In genomic region chr2:101762955-101763386, GRCm38 (mm10) we compare ENCODE assay signal across 9 mouse cellular contexts.
A peak's percentile ranks its signal among the peaks of the same experiment; 100 is the strongest.
DNase-seq lines count a peak whose midpoint lies in the region; ATAC-seq and TF ChIP-seq lines count a peak whose summit lies in the region.
"Had no signal": no experiment of that assay in that cellular context is flagged by ENCODE, and none has a peak within 500 bp of the region (broad histone marks: within the 10 kb centered on the region; RNA-seq: fewer than 3 reads in every experiment).

No protein-coding gene starts in this region.

- WGBS in intestine, embryonic 16.5 days, result 42% methylated on average over 4 of the region's 4 CpGs

- H3K9ac ChIP-seq in intestine, embryonic 16.5 days (ENCODE audit: low read depth, low read length), result no peak overlapping the region

- no peak for TF ChIP-seq CTCF in gastrocnemius, adult 2 months (IDR thresholded peaks at IDR 0.05)
- no peak for TF ChIP-seq CTCF in bone marrow macrophage, adult 2 months (IDR thresholded peaks at IDR 0.05; ENCODE audit: low read depth, low read length)

- no peaks in the 10 kb centered on the region for H3K36me3 ChIP-seq in intestine, embryonic 16.5 days (ENCODE audit: control insufficient read depth, insufficient read depth, low read length)

- peak; percentile 74 for ATAC-seq in intestine, embryonic 16.5 days

- H3K9me3 ChIP-seq in intestine, embryonic 16.5 days (ENCODE audit: control insufficient read depth, low read length), result no peaks in the 10 kb centered on the region

- no peak for TF ChIP-seq POLR2A in bone marrow macrophage, adult 2 months (IDR thresholded peaks at IDR 0.05; ENCODE audit: borderline replicate concordance, low read depth, low read length)

- intact Hi-C loops in gastrocnemius, adult 2 months (cut with DNase I), result no loop called here

- no peak overlapping the region for H3K4me2 ChIP-seq in intestine, embryonic 16.5 days (ENCODE audit: low read depth, low read length)

- peak overlapping the region; percentile 64 for H3K27ac ChIP-seq in gastrocnemius, adult 2 months
- peak overlapping the region; percentile 70 for H3K27ac ChIP-seq in bone marrow macrophage, adult 2 months (ENCODE audit: insufficient read depth, low read depth, low read length)
- H3K27ac ChIP-seq in intestine, embryonic 16.5 days (ENCODE audit: low read length), result peak overlapping the region; percentile 5; the same call in 1 of the 2 replicates

- DNase-seq in gastrocnemius, adult 2 months, result peak; percentile 40
- DNase-seq in gastrocnemius, postnatal 10 days, result no peak
- DNase-seq in lung, postnatal 25 days (ENCODE audit: low spot score), result peak; percentile 61
- no peak for DNase-seq in testis, postnatal 14 days (ENCODE audit: low spot score)
- DNase-seq in cerebellum, adult 9-11 months, result no peak
- DNase-seq in cerebellum, postnatal 14 days, result no peak
- DNase-seq: embryo, embryonic 11 days had no signal

- peaks cover 34% of the 10 kb centered on the region for H3K4me1 ChIP-seq in bone marrow macrophage, adult 2 months (ENCODE audit: control insufficient read depth, insufficient read depth, low read length)
- peaks cover 5% of the 10 kb centered on the region; the same call in 1 of the 2 replicates for H3K4me1 ChIP-seq in intestine, embryonic 16.5 days (ENCODE audit: control insufficient read depth, insufficient read depth, low read length)

- H3K27me3 ChIP-seq in intestine, embryonic 16.5 days (replicated peaks; ENCODE audit: control insufficient read depth, insufficient read depth, low read length), result no peaks in the 10 kb centered on the region

- no peak overlapping the region for H3K4me3 ChIP-seq in gastrocnemius, adult 2 months
- H3K4me3 ChIP-seq in bone marrow macrophage, adult 2 months (ENCODE audit: insufficient read depth, low read length), result peak overlapping the region; percentile 15
- H3K4me3 ChIP-seq in intestine, embryonic 16.5 days (ENCODE audit: low read length), result no peak overlapping the region

Comparison
In these comparisons a context has a peak if more than half of its experiments do, and no peak if none do; other contexts are left out.
1. DNase-seq: peak in gastrocnemius, adult 2 months (single experiment) and lung, postnatal 25 days (single experiment); none in gastrocnemius, postnatal 10 days (single experiment), testis, postnatal 14 days (single experiment), cerebellum, adult 9-11 months (single experiment) and cerebellum, postnatal 14 days (0 of 2).
2. H3K27ac ChIP-seq: peak in every context shown above with its lines; median percentile 70 in bone marrow macrophage, adult 2 months; 64 in gastrocnemius, adult 2 months; 5 in intestine, embryonic 16.5 days.